Mouse (Mus musculus) heart, embryonic 16.5 days (tissue): ENCODE measurements around the gene Tmem211. TPM values are rescaled to one million over a fixed set of nuclear protein-coding genes. Genes with fewer than 3 reads are reported as not detected.

Experiments
- ATAC-seq: fragments of 200-750 bp; cut with Nextera tagmentation; replicated peaks from 2 replicates; pipeline ENCODE4 v1.8.0; 2017; ENCODE audit warnings: moderate number of reproducible peaks; ENCODE audit not compliant: insufficient read depth, low FRiP score; ENCODE audit errors: extremely low read depth
- H3K27ac ChIP-seq: fragments of 300-500 bp; sonication (generic); 2 replicates; pipeline ENCODE4 v1.5.1; 2014; ENCODE audit warnings: mild to moderate bottlenecking, low read length, control low read depth, moderate library complexity
- H3K27me3 ChIP-seq: fragments of 300-500 bp; sonication (generic); 2 replicates; pipeline ENCODE4 v1.6.1; 2014; ENCODE audit warnings: low read length, mixed read lengths; ENCODE audit not compliant: control insufficient read depth, insufficient read depth
- H3K36me3 ChIP-seq: fragments of 300-500 bp; sonication (generic); 2 replicates; pipeline ENCODE4 v1.6.1; 2014; ENCODE audit not compliant: control insufficient read depth, insufficient read depth
- H3K4me1 ChIP-seq: fragments of 300-500 bp; sonication (generic); 2 replicates; pipeline ENCODE4 v1.6.1; 2014; ENCODE audit warnings: low read length, mixed read lengths; ENCODE audit not compliant: control insufficient read depth, insufficient read depth
- H3K4me2 ChIP-seq: fragments of 300-500 bp; sonication (generic); 2 replicates; pipeline ENCODE4 v1.6.1; 2014; ENCODE audit warnings: low read depth, mild to moderate bottlenecking, control low read depth, low read length
- H3K4me3 ChIP-seq: fragments of 300-500 bp; sonication (generic); 2 replicates; pipeline ENCODE4 v1.5.1; 2014; ENCODE audit warnings: mild to moderate bottlenecking, control low read depth, low read length
- H3K9ac ChIP-seq: fragments of 300-500 bp; sonication (generic); 2 replicates; pipeline ENCODE4 v1.6.1; 2014; ENCODE audit warnings: low read length, control low read depth
- H3K9me3 ChIP-seq: fragments of 300-500 bp; sonication (generic); replicated peaks from 2 replicates; pipeline ENCODE4 v1.6.1; 2016; ENCODE audit warnings: low read length; ENCODE audit not compliant: control insufficient read depth
- WGBS: fragments of 180-500 bp; shearing (Covaris S2); extraction: QIAGEN DNeasy Blood & Tissue Kit; methylation state at CpG from one replicate; pipeline ENCODE4 v1.1.7; 2014; 5-methylcytosine and 5-hydroxymethylcytosine counted together
- polyA plus RNA-seq: library from polyadenylated mRNA; unstranded; fragments of >200 nt; fragmentation: Nextera tagmentation; extraction: Ambion mirVana; gene quantifications from 2 replicates; pipeline ENCODE4 v1.2.1, GENCODE M21; 2015

Gene Tmem211
- not detected in 2 replicates for polyA plus RNA-seq

- Histone ChIP-seq H3K36me3 (no peaks in the 10 kb centered on the region), H3K27me3 (peaks cover 5% of the 10 kb centered on the region), H3K4me2 (peak within 1 kb of the TSS; percentile 55), H3K9ac (peak within 1 kb of the TSS; percentile 37), H3K4me1 (peaks cover 8% of the 10 kb centered on the region), H3K4me3 (peak within 1 kb of the TSS; percentile 15; the same call in 1 of the 2 replicates), H3K9me3 (no peaks in the 10 kb centered on the region), H3K27ac (peak within 1 kb of the TSS; percentile 73)
- ATAC-seq = peak; percentile 66
- under 1% methylated on average over 13 of the region's 13 CpGs for WGBS
These were observed at the start of gene Tmem211 for GRCm38 (mm10) chr5:113226632-113227102. Tmem211 (plus strand) TSS chr5:113226909.

- Histone ChIP-seq H3K9ac (peak overlapping the region; percentile 69), H3K4me1 (peaks cover 13% of the 10 kb centered on the region), H3K36me3 (no peaks in the 10 kb centered on the region), H3K4me3 (peak overlapping the region; percentile 46), H3K4me2 (peak overlapping the region; percentile 72), H3K27me3 (no peaks in the 10 kb centered on the region), H3K9me3 (no peaks in the 10 kb centered on the region), H3K27ac (peak overlapping the region; percentile 19; the same call in 1 of the 2 replicates)
- 11% methylated on average over 8 of the region's 9 CpGs for WGBS
- ATAC-seq = no peak
These were observed 47.3 kb upstream of the Tmem211 start for GRCm38 (mm10) chr5:113179451-113179842.

- Histone ChIP-seq H3K9me3 (no peaks in the 10 kb centered on the region), H3K27me3 (no peaks in the 10 kb centered on the region), H3K27ac (peak overlapping the region; percentile 85), H3K9ac (peak overlapping the region; percentile 69), H3K4me3 (peak overlapping the region; percentile 46), H3K4me1 (peaks cover 13% of the 10 kb centered on the region), H3K4me2 (peak overlapping the region; percentile 72), H3K36me3 (no peaks in the 10 kb centered on the region)
- 2% methylated on average over 30 of the region's 30 CpGs for WGBS
- peak; percentile 77 for ATAC-seq
These were observed 46.6 kb upstream of the Tmem211 start for GRCm38 (mm10) chr5:113179843-113180682.

- Histone ChIP-seq H3K9ac (peak overlapping the region; percentile 69), H3K27me3 (no peaks in the 10 kb centered on the region), H3K36me3 (no peaks in the 10 kb centered on the region), H3K4me3 (peak overlapping the region; percentile 46), H3K27ac (peak overlapping the region; percentile 85), H3K9me3 (no peaks in the 10 kb centered on the region), H3K4me1 (peaks cover 13% of the 10 kb centered on the region), H3K4me2 (peak overlapping the region; percentile 72)
- 76% methylated on average over 15 of the region's 15 CpGs for WGBS
- ATAC-seq = no peak
These were observed 46.0 kb upstream of the Tmem211 start for GRCm38 (mm10) chr5:113180755-113181154.

- H3K4me1 ChIP-seq = peaks cover 13% of the 10 kb centered on the region
- no peak overlapping the region for H3K9ac ChIP-seq
- 40% methylated on average over 6 of the region's 6 CpGs for WGBS
- H3K9me3 ChIP-seq = no peaks in the 10 kb centered on the region
- peak overlapping the region; percentile 85 for H3K27ac ChIP-seq
- H3K27me3 ChIP-seq = no peaks in the 10 kb centered on the region
- no peak overlapping the region for H3K4me3 ChIP-seq
- no peak for ATAC-seq
- H3K36me3 ChIP-seq = no peaks in the 10 kb centered on the region
- no peak overlapping the region for H3K4me2 ChIP-seq
These were observed 45.3 kb upstream of the Tmem211 start for GRCm38 (mm10) chr5:113181441-113181840.

GRCm38 (mm10) chr5:113190558-113190957 lies 36.2 kb upstream of the Tmem211 start:
- no peaks in the 10 kb centered on the region for H3K36me3 ChIP-seq
- no peak overlapping the region for H3K4me2 ChIP-seq
- no peaks in the 10 kb centered on the region for H3K27me3 ChIP-seq
- no peaks in the 10 kb centered on the region for H3K9me3 ChIP-seq
- no peak overlapping the region for H3K4me3 ChIP-seq
- no peak for ATAC-seq
- no peak overlapping the region for H3K9ac ChIP-seq
- H3K27ac ChIP-seq = no peak overlapping the region
- no peaks in the 10 kb centered on the region for H3K4me1 ChIP-seq
- 66% methylated on average over 14 of the region's 14 CpGs for WGBS

- peaks cover 2% of the 10 kb centered on the region for H3K4me1 ChIP-seq
- no peak overlapping the region for H3K4me3 ChIP-seq
- no peak overlapping the region for H3K27ac ChIP-seq
- 75% methylated on average over 14 of the region's 14 CpGs for WGBS
- no peak overlapping the region for H3K9ac ChIP-seq
- H3K36me3 ChIP-seq = no peaks in the 10 kb centered on the region
- no peaks in the 10 kb centered on the region for H3K9me3 ChIP-seq
- no peak overlapping the region for H3K4me2 ChIP-seq
- no peak for ATAC-seq
- no peaks in the 10 kb centered on the region for H3K27me3 ChIP-seq
These were observed 34.8 kb upstream of the Tmem211 start for GRCm38 (mm10) chr5:113191901-113192300.

- WGBS = 86% methylated on average over 18 of the region's 18 CpGs
- peaks cover 5% of the 10 kb centered on the region for H3K4me1 ChIP-seq
These were observed 32.9 kb upstream of the Tmem211 start for GRCm38 (mm10) chr5:113193762-113194161.

GRCm38 (mm10) chr5:113195451-113195850 lies 31.3 kb upstream of the Tmem211 start:
- ATAC-seq = no peak
- H3K27ac ChIP-seq = no peak overlapping the region; the same call in 1 of the 2 replicates

More at GRCm38 (mm10) chr5:113193762-113194161, 32.9 kb upstream of the Tmem211 start:
- H3K9ac ChIP-seq = no peak overlapping the region
- no peaks in the 10 kb centered on the region for H3K9me3 ChIP-seq
- no peak for ATAC-seq
- H3K27ac ChIP-seq = no peak overlapping the region
- H3K4me3 ChIP-seq = no peak overlapping the region
- H3K27me3 ChIP-seq = no peaks in the 10 kb centered on the region
- H3K4me2 ChIP-seq = no peak overlapping the region
- no peaks in the 10 kb centered on the region for H3K36me3 ChIP-seq

More at GRCm38 (mm10) chr5:113195451-113195850, 31.3 kb upstream of the Tmem211 start:
- Histone ChIP-seq H3K4me3 (no peak overlapping the region), H3K4me1 (peaks cover 8% of the 10 kb centered on the region), H3K9ac (no peak overlapping the region), H3K27me3 (no peaks in the 10 kb centered on the region), H3K4me2 (no peak overlapping the region), H3K9me3 (no peaks in the 10 kb centered on the region), H3K36me3 (no peaks in the 10 kb centered on the region)
- 72% methylated on average over 12 of the region's 12 CpGs for WGBS
